Mouse (Mus musculus) liver, adult 2 months (tissue): ENCODE measurements at regions not wholly inside any gene's neighbourhood (a gene's known extent, or its start where the extent isn't known, plus 50 kb on each side); places are given as distances from the start of the nearest gene placed in this dataset.

Experiments used
- DNase-seq: peaks from one replicate; pipeline ENCODE4 v3.0.0-alpha.2; 2011; ENCODE audit warnings: low read depth, low spot score; ENCODE audit errors: extremely low read depth
- H3K27ac ChIP-seq: fragments of 200-500 bp; replicated peaks from 2 replicates; pipeline ENCODE4 v1.5.1; 2012; ENCODE audit warnings: low read depth, mild to moderate bottlenecking, control low read depth, inconsistent platforms, low read length; ENCODE audit not compliant: insufficient read depth
- H3K27me3 ChIP-seq: fragments of 200-500 bp; 2 replicates; pipeline ENCODE4 v1.6.1; 2012; ENCODE audit warnings: mild to moderate bottlenecking, moderate library complexity, low read length, inconsistent platforms; ENCODE audit not compliant: control insufficient read depth, insufficient read depth
- H3K36me3 ChIP-seq: fragments of 200-500 bp; 2 replicates; pipeline ENCODE4 v1.6.1; 2012; ENCODE audit warnings: low read length, inconsistent platforms; ENCODE audit not compliant: control insufficient read depth, insufficient read depth
- H3K4me1 ChIP-seq: fragments of 200-500 bp; 2 replicates; pipeline ENCODE4 v1.6.1; 2011; ENCODE audit warnings: low read length; ENCODE audit not compliant: control insufficient read depth, insufficient read depth
- H3K4me3 ChIP-seq: fragments of 200-500 bp; 2 replicates; pipeline ENCODE4 v1.5.1; 2011; ENCODE audit warnings: low read depth, mild to moderate bottlenecking, control low read depth, low read length, moderate library complexity; ENCODE audit not compliant: insufficient read depth
- H3K79me2 ChIP-seq: fragments of 200-500 bp; 2 replicates; pipeline ENCODE4 v1.6.1; 2012; ENCODE audit warnings: inconsistent platforms, mild to moderate bottlenecking, low read length, moderate library complexity; ENCODE audit not compliant: control insufficient read depth, insufficient read depth
- H3K9ac ChIP-seq: fragments of 200-500 bp; 2 replicates; pipeline ENCODE4 v1.6.1; 2012; ENCODE audit warnings: low read depth, mild to moderate bottlenecking, control low read depth, inconsistent platforms, low read length
- CTCF ChIP-seq: fragments of 200-500 bp; IDR thresholded peaks from 2 replicates; pipeline ENCODE4 v1.5.1; 2011; ENCODE audit warnings: low read depth, low read length, control low read depth
- POLR2A ChIP-seq: fragments of 200-500 bp; IDR thresholded peaks from 2 replicates; pipeline ENCODE4 v1.6.1; 2011; ENCODE audit warnings: low read length, control low read depth; ENCODE audit not compliant: insufficient read depth; ENCODE audit errors: extremely low read depth
- WGBS: fragments of 180-500 bp; shearing (Covaris S2); methylation state at CpG from one replicate; pipeline ENCODE4 v1.1.7; 2018; 5-methylcytosine and 5-hydroxymethylcytosine counted together

GRCm38 (mm10) chr4:12421628-12422319 is 250.0 kb upstream of the Fam92a start:
- no peak overlapping the region for H3K9ac ChIP-seq
- 85% methylated on average over 16 of the region's 16 CpGs for WGBS
- no peaks in the 10 kb centered on the region for H3K79me2 ChIP-seq

GRCm38 (mm10) chr4:12418086-12418485 is 246.3 kb upstream of the Fam92a start:
- DNase-seq: no peak
- no peak for TF ChIP-seq POLR2A
- TF ChIP-seq CTCF: no peak
- 59% methylated on average over 3 of the region's 3 CpGs for WGBS

More at GRCm38 (mm10) chr4:12421628-12422319, 250.0 kb upstream of the Fam92a start:
- no peak overlapping the region for H3K27ac ChIP-seq
- TF ChIP-seq POLR2A (no peak), CTCF (no peak)
- H3K4me3 ChIP-seq: no peak overlapping the region
- H3K36me3 ChIP-seq: no peaks in the 10 kb centered on the region
- no peaks in the 10 kb centered on the region for H3K4me1 ChIP-seq
- DNase-seq: no peak
- no peaks in the 10 kb centered on the region for H3K27me3 ChIP-seq

DNA sequence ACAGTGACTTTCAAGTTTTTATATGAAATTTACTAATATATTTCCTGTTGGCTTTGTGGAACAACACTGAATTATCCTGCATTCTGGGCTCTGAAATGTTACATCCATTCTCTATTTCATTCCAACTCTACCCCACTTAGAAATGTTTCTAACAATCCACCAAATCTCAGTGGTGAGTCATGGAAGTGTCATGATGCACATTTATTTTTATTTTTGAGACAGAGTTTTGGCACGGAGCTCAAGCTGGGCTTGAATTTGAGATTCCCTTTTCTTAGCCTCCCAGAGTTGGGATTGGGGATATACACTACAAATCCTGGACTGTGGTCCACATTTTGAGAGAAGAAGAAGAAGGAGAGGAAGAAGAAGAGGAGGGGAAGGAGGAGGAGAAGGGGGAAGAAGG is 223.5 kb upstream of the Fam92a start:
- no peak for DNase-seq
- no peak for TF ChIP-seq CTCF
- no peak for TF ChIP-seq POLR2A
- Histone ChIP-seq H3K4me3 (no peak overlapping the region), H3K9ac (no peak overlapping the region), H3K27me3 (no peaks in the 10 kb centered on the region), H3K79me2 (no peaks in the 10 kb centered on the region), H3K4me1 (no peaks in the 10 kb centered on the region), H3K36me3 (no peaks in the 10 kb centered on the region), H3K27ac (no peak overlapping the region)
- WGBS: 76% methylated on average over 1 of the region's 1 CpGs

More at GRCm38 (mm10) chr4:12418086-12418485, 246.3 kb upstream of the Fam92a start:
- Histone ChIP-seq H3K36me3 (no peaks in the 10 kb centered on the region), H3K27me3 (no peaks in the 10 kb centered on the region), H3K9ac (no peak overlapping the region), H3K4me1 (no peaks in the 10 kb centered on the region), H3K4me3 (no peak overlapping the region), H3K79me2 (no peaks in the 10 kb centered on the region), H3K27ac (no peak overlapping the region)

DNA sequence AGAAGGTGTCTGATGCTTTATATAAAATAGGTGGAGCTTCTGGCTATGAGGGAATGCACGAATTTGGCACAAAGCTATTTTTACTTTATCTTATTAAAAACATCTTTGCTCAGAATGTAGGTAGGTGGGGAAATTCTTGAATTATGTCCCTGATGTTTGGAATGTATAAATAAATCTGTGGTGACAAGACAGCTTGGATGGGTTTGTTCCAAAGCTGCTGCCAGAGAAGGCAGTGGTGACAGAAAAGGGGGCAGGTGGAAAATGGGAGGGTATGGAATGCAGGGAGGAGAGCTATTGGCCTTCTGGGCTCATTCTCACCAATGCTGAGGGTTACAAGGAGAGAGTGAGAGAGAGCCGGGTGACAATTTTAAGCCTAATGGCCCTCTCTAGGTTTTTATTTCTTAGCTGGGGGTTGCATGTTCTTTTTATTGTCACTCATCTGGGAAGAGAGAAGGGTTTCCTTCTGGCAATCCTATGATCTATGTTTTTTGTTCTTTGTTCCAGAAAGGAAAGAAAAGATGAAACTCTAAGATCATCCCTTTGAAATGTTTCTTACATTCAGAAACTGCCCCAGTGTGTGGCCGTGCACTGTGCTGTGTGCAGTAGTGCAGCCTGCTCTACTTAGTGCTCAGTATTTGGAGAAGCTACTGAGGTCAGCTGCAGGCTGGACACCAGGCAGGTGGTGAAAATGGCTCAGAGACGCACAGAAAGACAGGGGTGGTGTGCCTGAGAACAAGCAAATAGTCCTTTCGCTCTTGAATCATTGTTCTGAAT is 205.2 kb upstream of the Fam92a start:
- 80% methylated on average over 5 of the region's 5 CpGs for WGBS
- H3K36me3 ChIP-seq: no peaks in the 10 kb centered on the region

GRCm38 (mm10) chr4:12369551-12369950 is 197.7 kb upstream of the Fam92a start:
- no peaks in the 10 kb centered on the region for H3K27me3 ChIP-seq
- no peaks in the 10 kb centered on the region for H3K36me3 ChIP-seq
- no peak for DNase-seq
- no peaks in the 10 kb centered on the region for H3K4me1 ChIP-seq
- TF ChIP-seq POLR2A (no peak), CTCF (no peak)
- H3K79me2 ChIP-seq: no peaks in the 10 kb centered on the region
- no peak overlapping the region for H3K4me3 ChIP-seq
- no peak overlapping the region for H3K27ac ChIP-seq
- H3K9ac ChIP-seq: no peak overlapping the region
- WGBS: 69% methylated on average over 2 of the region's 2 CpGs

More for the DNA sequence above, 205.2 kb upstream of the Fam92a start:
- Histone ChIP-seq H3K27ac (no peak overlapping the region), H3K4me1 (no peaks in the 10 kb centered on the region), H3K27me3 (no peaks in the 10 kb centered on the region), H3K4me3 (no peak overlapping the region), H3K79me2 (no peaks in the 10 kb centered on the region), H3K9ac (no peak overlapping the region)
- DNase-seq: no peak
- no peak for TF ChIP-seq CTCF
- no peak for TF ChIP-seq POLR2A
